Mouse (Mus musculus) myocyte (in vitro differentiated cells): ENCODE data around the gene Zfp296.

ENCODE experiments used
- CEBPB ChIP-seq: IDR thresholded peaks from 2 replicates; pipeline ENCODE4 v1.6.1; 2011; ENCODE audit warnings: mild to moderate bottlenecking, moderate library complexity; ENCODE audit not compliant: poor library complexity, insufficient read depth, severe bottlenecking
- E2F4 ChIP-seq: IDR thresholded peaks from one replicate; pipeline ENCODE4 v1.6.1; 2011; ENCODE audit warnings: mild to moderate bottlenecking, control low read depth, moderate library complexity; ENCODE audit not compliant: insufficient read depth
- MAX ChIP-seq: IDR thresholded peaks from one replicate; pipeline ENCODE4 v1.6.1; 2011; ENCODE audit warnings: low read depth, mild to moderate bottlenecking, control low read depth
- MYOD1 ChIP-seq, 3 experiments: IDR thresholded peaks; one replicate each; pipeline ENCODE4 v1.6.1; 2011; ENCODE audit warnings: control low read depth in 2 of 3, low read depth in 2 of 3, mild to moderate bottlenecking in 2 of 3, moderate library complexity in 1 of 3; ENCODE audit not compliant: insufficient read length in 2 of 3, control insufficient read depth in 1 of 3
- MYOG ChIP-seq, 3 experiments: IDR thresholded peaks; one replicate each; pipeline ENCODE4 v1.6.1; 2011; ENCODE audit warnings: control low read depth in 2 of 3, low read depth in 2 of 3, mild to moderate bottlenecking in 2 of 3; ENCODE audit not compliant: insufficient read length in 2 of 3, control insufficient read depth in 1 of 3, insufficient read depth in 1 of 3
- POLR2A ChIP-seq: IDR thresholded peaks from one replicate; pipeline ENCODE4 v1.6.1; 2011; ENCODE audit warnings: low read depth, mild to moderate bottlenecking, control low read depth, moderate library complexity; ENCODE audit not compliant: insufficient read length
- POLR2AphosphoS2 ChIP-seq: IDR thresholded peaks from one replicate; pipeline ENCODE4 v1.6.1; 2011; ENCODE audit warnings: low read depth, control low read depth; ENCODE audit not compliant: insufficient read length
- SRF ChIP-seq: IDR thresholded peaks from one replicate; pipeline ENCODE4 v1.6.1; 2011; ENCODE audit warnings: low read depth; ENCODE audit not compliant: control insufficient read depth, insufficient read length
- TCF12 ChIP-seq: IDR thresholded peaks from one replicate; pipeline ENCODE4 v1.6.1; 2011; ENCODE audit warnings: mild to moderate bottlenecking, control low read depth; ENCODE audit not compliant: poor library complexity, insufficient read depth, severe bottlenecking
- TCF3 ChIP-seq: IDR thresholded peaks from one replicate; pipeline ENCODE4 v1.6.1; 2011; ENCODE audit warnings: low read depth, control low read depth; ENCODE audit not compliant: insufficient read length
- USF1 ChIP-seq: IDR thresholded peaks from one replicate; pipeline ENCODE4 v1.6.1; 2011; ENCODE audit warnings: low read depth, mild to moderate bottlenecking, control low read depth, moderate library complexity

- TF ChIP-seq POLR2A (no peak), POLR2AphosphoS2 (no peak), MYOD1 (IDR thresholded peaks at IDR 0.05; ENCODE audit: control insufficient read depth in 1 of 3, insufficient read length in 2 of 3, low read depth in 2 of 3) (peak in 1 of 3 experiments; percentile 44), TCF3 (no peak), E2F4 (no peak), TCF12 (no peak), SRF (no peak), MAX (no peak), USF1 (no peak), CEBPB (no peak), MYOG (IDR thresholded peaks at IDR 0.05; ENCODE audit: control insufficient read depth in 1 of 3, insufficient read depth in 1 of 3, insufficient read length in 2 of 3, low read depth in 2 of 3) (peak in 2 of 3 experiments; percentile 40 to 61)
Measured at GRCm38 (mm10) chr7:19552443-19552842, 24.6 kb upstream of the Zfp296 start.
